Mouse (Mus musculus) splenic B cell, adult 2 months (primary cell): ENCODE results near the gene Gpm6b.

Source experiments
- DNase-seq: peaks from one replicate; pipeline ENCODE4 v3.0.0-alpha.2; 2011; ENCODE audit warnings: low read depth, low spot score
- H3K27me3 ChIP-seq: 2 replicates; pipeline ENCODE4 v1.6.1; 2012; ENCODE audit warnings: mild to moderate bottlenecking, low read length, moderate library complexity, mixed read lengths; ENCODE audit not compliant: control insufficient read depth, poor library complexity, insufficient read depth, severe bottlenecking
- H3K36me3 ChIP-seq: 2 replicates; pipeline ENCODE4 v1.6.1; 2012; ENCODE audit warnings: mild to moderate bottlenecking, low read length, moderate library complexity, mixed read lengths; ENCODE audit not compliant: control insufficient read depth, poor library complexity, insufficient read depth, severe bottlenecking

Gpm6b gene

GRCm38 (mm10) chrX:166271489-166271888, 32.8 kb downstream of the Gpm6b start:
- no peaks in the 10 kb centered on the region for H3K36me3 ChIP-seq
- H3K27me3 ChIP-seq = no peaks in the 10 kb centered on the region
- DNase-seq = no peak

- DNase-seq = no peak
- Histone ChIP-seq H3K36me3 (no peaks in the 10 kb centered on the region), H3K27me3 (no peaks in the 10 kb centered on the region)
Observed at GRCm38 (mm10) chrX:166272646-166273045, 33.9 kb downstream of the Gpm6b start.

GRCm38 (mm10) chrX:166279861-166280260, 41.1 kb downstream of the Gpm6b start:
- H3K27me3 ChIP-seq = no peaks in the 10 kb centered on the region
- H3K36me3 ChIP-seq = no peaks in the 10 kb centered on the region
- no peak for DNase-seq

GRCm38 (mm10) chrX:166286760-166287483, 48.2 kb downstream of the Gpm6b start:
- DNase-seq = no peak
- no peaks in the 10 kb centered on the region for H3K27me3 ChIP-seq
- H3K36me3 ChIP-seq = no peaks in the 10 kb centered on the region

- Histone ChIP-seq H3K36me3 (no peaks in the 10 kb centered on the region), H3K27me3 (no peaks in the 10 kb centered on the region)
- no peak for DNase-seq
Observed at GRCm38 (mm10) chrX:166291266-166291665, 52.6 kb downstream of the Gpm6b start.

GRCm38 (mm10) chrX:166293465-166293864, 54.8 kb downstream of the Gpm6b start:
- DNase-seq = peak; percentile 5
- Histone ChIP-seq H3K36me3 (no peaks in the 10 kb centered on the region), H3K27me3 (no peaks in the 10 kb centered on the region)

GRCm38 (mm10) chrX:166302791-166303190, 64.1 kb downstream of the Gpm6b start:
- H3K27me3 ChIP-seq = no peaks in the 10 kb centered on the region
- no peaks in the 10 kb centered on the region for H3K36me3 ChIP-seq
- no peak for DNase-seq

- Histone ChIP-seq H3K36me3 (no peaks in the 10 kb centered on the region), H3K27me3 (no peaks in the 10 kb centered on the region)
- peak; percentile 41 for DNase-seq
Observed at GRCm38 (mm10) chrX:166304355-166304754, 65.6 kb downstream of the Gpm6b start.

- Histone ChIP-seq H3K36me3 (no peaks in the 10 kb centered on the region), H3K27me3 (no peaks in the 10 kb centered on the region)
- no peak for DNase-seq
Observed at GRCm38 (mm10) chrX:166307437-166308222, 68.9 kb downstream of the Gpm6b start.

GRCm38 (mm10) chrX:166308798-166309197, 70.1 kb downstream of the Gpm6b start:
- DNase-seq = peak; percentile 2
- H3K27me3 ChIP-seq = no peaks in the 10 kb centered on the region
- H3K36me3 ChIP-seq = no peaks in the 10 kb centered on the region

GRCm38 (mm10) chrX:166315251-166315650, 76.5 kb downstream of the Gpm6b start:
- H3K36me3 ChIP-seq = no peaks in the 10 kb centered on the region
- H3K27me3 ChIP-seq = no peaks in the 10 kb centered on the region
- DNase-seq = no peak

GRCm38 (mm10) chrX:166316552-166317375, 78.1 kb downstream of the Gpm6b start:
- no peaks in the 10 kb centered on the region for H3K27me3 ChIP-seq
- peak; percentile 25 for DNase-seq
- H3K36me3 ChIP-seq = no peaks in the 10 kb centered on the region

GRCm38 (mm10) chrX:166317376-166317679, 78.6 kb downstream of the Gpm6b start:
- no peak for DNase-seq
- H3K36me3 ChIP-seq = no peaks in the 10 kb centered on the region
- no peaks in the 10 kb centered on the region for H3K27me3 ChIP-seq

- Histone ChIP-seq H3K27me3 (no peaks in the 10 kb centered on the region), H3K36me3 (no peaks in the 10 kb centered on the region)
- DNase-seq = no peak
Observed at GRCm38 (mm10) chrX:166323226-166323625, 84.5 kb downstream of the Gpm6b start.

GRCm38 (mm10) chrX:166327621-166328020, 88.9 kb downstream of the Gpm6b start:
- no peaks in the 10 kb centered on the region for H3K36me3 ChIP-seq
- peak; percentile 16 for DNase-seq
- no peaks in the 10 kb centered on the region for H3K27me3 ChIP-seq
